Mouse (Mus musculus): ENCODE results near the gene Inpp4b. TPM values are rescaled to one million over a fixed set of nuclear protein-coding genes. Genes with fewer than 3 reads are reported as not detected.
A peak's percentile ranks its signal among the peaks of the same experiment; 100 is the strongest.

The Inpp4b gene
- total RNA-seq, 2 experiments from 2014 or later: 55.4 to 58.2 TPM

DNA sequence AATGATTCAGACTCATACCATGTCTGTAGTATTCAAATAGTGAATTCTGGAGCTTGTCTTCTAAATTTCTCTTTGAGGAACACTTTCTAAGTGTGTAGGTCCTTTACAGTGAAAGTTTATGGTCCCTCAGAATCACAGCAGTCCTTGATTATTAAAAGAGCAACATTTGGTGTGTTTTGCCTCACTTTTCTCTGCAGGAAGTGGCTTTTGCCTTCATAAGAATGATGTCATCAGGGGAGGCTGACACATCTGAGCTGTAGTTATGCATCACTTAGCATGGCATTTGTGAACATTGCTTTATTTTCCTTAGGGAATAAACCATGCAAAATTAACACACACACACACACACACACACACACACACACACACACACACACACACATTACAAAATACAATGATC lies 349.8 kb downstream of the Inpp4b start:
- intact Hi-C loops (cut with DNase I): no loop called here
- DNase-seq: no peak

DNA sequence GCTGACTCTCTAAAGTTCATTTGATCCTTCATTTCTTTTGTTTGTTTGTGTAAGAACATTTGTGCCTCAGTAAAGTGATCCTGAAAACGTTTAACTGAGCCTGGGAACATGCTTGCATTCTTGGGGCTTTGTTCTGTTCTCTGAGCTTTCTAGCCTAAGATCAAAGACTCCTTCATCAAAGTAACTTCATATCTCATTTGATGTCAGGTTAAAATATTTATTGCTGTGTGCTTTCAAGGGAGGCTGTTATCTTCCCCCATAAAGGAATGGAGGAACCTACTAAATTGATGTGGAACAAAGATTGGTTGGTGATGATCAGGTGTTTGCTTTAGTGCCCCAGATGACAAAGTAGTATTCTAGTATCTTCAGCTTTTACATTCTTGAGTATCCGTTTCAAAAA lies 352.5 kb downstream of the Inpp4b start:
- DNase-seq: no peak
- intact Hi-C loops (cut with DNase I): no loop called here

DNA sequence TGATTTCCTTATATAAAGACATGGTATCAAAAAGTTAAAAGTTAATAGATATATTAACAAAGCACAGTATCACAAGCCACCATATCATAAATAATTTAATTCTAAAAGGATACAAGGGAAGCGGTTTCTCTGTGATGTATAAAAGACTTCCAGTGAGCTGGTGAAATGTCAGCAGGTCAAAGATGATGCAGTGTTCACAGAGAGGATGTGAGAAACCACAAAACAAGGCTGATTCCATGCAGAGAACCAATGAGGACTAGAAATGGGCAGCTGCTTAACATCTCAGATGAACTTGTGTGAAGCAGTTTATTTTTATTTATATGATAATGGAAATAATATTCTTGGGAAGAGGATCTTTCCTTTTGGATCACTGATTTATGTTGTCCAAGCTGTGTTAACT lies 359.7 kb downstream of the Inpp4b start:
- DNase-seq: no peak
- intact Hi-C loops (cut with DNase I): no loop called here

DNA sequence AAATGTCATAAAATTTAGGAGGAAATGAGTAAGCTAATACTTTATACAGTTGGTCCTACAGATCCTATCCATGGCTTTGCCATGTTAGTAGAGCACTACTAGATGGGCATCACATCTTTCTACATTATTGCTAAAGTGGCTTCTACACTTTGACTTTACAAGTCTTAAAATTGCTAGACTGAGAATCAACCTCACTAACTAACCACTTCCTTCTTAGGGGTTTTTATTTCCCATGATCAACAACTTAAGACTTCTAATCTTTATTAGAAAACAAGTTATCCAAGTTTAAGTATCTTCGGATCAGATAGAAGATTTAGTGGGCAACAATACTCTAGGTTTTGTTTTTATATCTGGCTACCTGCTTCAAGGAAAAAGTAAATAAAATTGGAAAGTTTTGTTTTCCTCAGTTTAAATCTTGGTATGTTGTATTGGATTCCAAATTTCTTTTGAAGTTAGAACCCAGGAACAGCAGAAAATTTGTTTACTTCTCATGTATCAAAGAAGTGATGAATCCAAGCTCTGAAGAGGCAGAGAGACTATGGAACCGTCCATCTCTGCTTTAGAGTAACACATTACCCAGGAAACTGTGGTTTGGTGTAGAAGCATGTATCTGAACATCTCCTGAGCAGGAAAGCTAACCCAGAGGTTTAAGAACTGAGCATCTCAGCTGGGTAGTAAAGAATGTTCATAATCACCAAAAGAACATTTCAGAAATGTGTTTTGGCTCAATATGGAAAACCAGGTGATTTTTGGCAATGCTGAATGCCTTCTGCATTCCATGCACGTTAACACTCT lies 361.4 kb downstream of the Inpp4b start:
- intact Hi-C loops (cut with DNase I): no loop called here

DNA sequence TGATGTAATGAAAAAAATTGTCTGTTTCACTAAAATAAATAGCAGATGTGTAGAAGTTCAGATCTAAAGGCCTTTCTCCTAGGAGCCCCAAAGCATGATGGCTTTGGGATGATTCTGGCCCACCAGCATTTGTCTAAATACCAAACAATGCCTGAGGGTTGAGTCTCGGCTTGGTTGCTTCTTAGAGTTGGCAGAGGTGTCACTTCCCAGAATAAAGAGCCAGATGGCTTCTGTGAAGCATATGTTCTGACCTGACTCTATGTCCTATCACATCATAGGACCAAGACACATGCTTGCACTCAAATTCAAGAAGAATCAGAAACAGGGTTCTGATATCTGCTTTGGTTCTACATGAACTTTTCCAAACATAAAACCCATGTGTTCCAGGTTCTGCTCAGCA lies 365.1 kb downstream of the Inpp4b start:
- DNase-seq: no peak
- intact Hi-C loops (cut with DNase I): no loop called here

More for the DNA sequence above, 361.4 kb downstream of the Inpp4b start:
- no peak for DNase-seq

DNA sequence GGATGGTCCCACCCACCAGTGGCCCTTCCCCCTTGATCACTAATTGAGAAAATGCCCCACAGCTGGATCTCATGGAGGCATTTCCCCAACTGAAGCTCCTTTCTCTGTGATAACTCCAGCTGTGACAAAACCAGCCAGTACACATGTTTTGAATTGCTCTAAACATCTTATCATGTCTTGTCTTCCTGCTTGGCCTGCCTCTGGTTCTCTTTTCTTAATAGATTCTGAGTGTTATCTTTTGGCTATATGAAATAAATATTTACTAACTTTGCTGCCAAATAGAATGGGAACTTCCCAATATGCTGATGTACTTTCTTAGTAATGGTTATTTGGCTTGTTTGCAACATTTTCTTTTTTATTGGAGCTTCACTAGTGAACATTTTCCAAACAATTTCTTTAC lies 389.0 kb downstream of the Inpp4b start:
- intact Hi-C loops (cut with DNase I): no loop called here
- no peak for DNase-seq

DNA sequence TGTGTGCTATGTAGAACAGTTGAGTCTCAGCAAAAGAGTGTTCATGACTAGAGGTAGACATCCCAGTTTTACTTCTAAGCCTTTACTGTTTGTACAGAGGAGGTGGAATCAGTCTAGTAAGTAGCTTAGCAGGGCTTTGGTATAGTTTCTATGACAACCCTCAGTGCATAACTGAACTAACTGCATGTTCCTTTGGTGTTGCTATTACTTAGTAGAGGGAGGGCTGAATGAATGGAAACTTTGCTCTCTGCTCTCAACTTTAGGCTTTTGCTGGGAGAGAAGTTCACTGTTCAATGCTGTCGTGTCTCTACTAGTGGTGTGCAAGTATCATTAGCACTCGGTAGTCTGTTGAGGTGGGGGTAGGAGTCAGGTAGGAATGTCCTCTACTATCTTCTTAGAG lies 393.3 kb downstream of the Inpp4b start:
- intact Hi-C loops (cut with DNase I): no loop called here
- DNase-seq: no peak

DNA sequence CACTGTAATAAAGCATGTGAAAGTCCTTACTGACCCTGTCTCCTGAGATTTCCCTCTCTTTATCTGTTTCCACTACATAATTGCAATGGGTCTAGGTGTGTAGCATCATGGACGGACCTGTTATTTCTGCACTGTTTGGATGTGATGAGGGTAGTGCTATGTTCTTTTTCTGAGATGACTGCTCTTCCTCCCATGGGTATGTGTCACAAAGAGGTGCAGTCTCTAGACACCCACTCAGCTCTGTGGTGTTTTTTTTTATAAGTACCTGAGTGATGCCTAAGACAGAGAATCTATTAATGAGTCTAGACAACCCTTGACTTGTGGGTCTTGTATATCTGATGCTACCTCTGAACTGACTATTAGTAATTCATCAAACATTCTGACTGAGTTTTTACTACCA lies 393.7 kb downstream of the Inpp4b start:
- intact Hi-C loops (cut with DNase I): no loop called here

DNA sequence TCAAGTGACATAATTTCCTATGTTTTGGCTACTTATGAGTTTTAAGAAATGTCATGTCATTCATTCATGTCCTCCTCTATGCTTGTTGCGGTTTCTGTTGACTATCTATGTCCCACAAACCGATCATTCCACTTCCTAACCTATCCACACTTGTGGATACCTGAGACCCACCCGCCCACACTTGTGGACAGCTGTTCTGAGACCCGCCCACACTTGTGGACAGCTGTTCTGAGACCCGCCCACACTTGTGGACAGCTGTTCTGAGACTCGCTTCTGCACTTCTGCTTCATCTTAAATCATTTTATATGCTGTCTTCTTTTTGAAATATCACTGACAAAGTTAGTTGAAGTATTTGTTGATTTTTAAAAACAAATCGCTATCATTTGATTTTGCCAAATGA lies 400.2 kb downstream of the Inpp4b start:
- DNase-seq: no peak
- intact Hi-C loops (cut with DNase I): no loop called here

More for the DNA sequence above, 393.7 kb downstream of the Inpp4b start:
- no peak for DNase-seq

DNA sequence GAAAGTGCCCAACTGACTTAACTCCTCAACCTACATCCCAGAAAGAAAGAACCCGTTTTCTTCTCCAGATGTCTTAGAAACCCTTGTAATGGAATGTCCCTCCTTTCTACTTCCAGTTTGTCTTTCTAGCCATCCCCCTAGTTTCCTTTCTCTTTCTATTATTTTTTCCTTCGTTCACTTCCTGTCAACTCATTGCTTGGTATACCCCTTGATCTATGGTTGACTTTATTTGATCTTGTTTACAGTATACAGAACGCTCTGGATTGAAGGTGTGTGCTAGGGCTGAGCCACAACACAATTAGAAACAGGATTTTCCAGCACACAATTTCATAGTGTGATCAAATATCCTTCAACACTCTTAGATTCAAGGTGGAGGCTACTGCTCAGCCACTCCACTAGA lies 400.7 kb downstream of the Inpp4b start:
- no peak for DNase-seq
- intact Hi-C loops (cut with DNase I): no loop called here

DNA sequence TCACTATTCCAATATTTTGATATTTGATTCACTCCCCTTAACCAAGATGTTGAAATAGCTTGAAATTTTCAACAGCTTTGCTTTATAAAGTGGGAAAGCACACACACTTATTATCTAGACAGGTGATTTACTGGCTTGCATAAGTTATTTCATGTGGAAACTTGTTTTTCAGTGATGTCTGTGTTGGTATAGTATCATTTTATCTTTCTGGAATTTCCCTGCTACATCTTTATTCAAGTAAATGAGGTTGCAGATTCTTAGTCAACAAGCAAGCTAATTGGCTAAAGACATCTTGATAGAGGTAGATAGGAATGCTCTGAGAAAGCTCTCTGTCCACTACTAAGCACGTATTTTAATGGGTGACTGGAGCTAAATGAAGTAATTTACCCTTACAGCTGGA lies 403.1 kb downstream of the Inpp4b start:
- intact Hi-C loops (cut with DNase I): no loop called here
- DNase-seq: no peak

DNA sequence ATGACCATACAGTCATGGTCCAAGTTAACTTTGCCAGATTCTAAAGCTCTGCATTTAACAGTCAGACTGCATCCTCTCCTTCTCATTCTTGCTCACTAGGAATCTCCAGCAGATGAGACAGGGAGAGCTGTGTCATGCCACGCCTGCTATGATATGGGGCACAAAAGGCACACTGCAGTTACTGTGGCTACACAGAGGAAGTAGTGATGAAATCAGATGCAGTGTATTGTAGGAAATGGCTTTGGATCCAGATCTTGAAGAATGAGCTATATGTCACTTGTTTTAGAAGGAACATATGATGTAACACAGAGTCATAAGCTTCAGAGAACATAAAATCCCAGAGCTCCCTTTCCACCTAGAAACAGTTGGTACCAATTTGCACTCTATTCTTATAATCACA lies 408.8 kb downstream of the Inpp4b start:
- intact Hi-C loops (cut with DNase I): no loop called here
- no peak for DNase-seq

DNA sequence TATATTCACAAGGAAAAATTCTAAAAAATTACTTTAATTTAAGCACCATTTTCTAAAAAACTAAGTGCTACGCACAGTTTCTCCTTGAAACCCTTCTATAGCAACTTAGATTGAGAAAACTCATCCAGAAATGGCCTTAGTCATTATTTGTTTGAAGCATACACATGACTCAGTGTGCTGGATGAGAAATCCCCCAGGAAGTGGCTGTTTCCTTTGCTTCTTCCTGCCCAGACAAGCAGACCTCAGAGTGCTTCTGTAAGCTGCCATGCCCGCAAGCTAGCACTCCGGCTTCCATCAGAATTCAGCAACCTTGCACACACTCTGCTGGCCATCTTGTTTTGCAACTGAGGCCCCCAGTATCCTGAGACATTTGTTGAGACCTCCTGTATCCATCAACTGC lies 414.3 kb downstream of the Inpp4b start:
- no peak for DNase-seq
- intact Hi-C loops (cut with DNase I): no loop called here

DNA sequence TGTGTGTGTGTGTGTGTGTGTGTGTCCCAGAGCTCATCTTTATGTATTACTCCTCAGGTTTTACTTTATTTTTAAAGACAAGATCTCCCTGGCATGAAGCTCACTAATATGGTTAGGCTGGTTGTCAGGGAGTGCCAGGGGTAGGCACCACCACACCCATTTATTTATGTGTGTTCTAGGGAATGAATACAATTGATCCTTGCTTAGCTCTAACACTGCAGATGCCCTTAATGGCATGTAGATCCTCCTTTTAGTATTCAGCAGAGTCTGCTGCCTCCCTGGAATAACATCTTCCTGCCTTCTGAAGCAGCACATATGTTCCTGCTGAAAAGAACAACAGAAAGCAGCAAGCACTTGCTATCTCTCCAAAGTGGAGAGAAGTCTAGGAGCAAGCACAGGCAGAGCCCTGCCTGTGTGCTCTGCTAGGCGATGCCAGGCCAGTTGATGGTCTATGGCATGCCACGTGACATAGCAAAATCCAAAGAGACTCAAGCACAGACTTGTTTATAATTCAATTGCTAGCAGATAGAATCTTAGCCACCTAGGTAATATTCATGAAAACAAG lies 415.3 kb downstream of the Inpp4b start:
- no peak for DNase-seq
- intact Hi-C loops (cut with DNase I): no loop called here

DNA sequence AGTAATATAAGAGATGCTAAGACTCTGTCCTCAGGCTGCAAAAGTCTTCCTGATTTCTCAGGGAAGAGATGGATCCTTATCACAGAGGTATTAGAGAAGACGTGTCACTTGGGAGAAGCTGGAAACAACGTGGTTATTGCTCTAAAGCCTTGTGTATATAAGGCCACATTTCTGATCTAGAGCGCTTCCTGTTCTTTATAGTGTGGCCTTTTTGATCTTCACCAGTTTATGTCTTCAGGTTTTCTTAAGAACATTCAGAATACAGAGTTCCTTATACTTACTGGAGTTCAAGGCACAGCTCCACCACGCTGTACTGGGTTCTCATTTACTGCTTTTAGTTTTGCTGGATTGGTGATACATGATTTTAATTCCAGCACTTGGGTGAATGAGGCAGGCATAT lies 419.1 kb downstream of the Inpp4b start:
- intact Hi-C loops (cut with DNase I): no loop called here
- no peak for DNase-seq

DNA sequence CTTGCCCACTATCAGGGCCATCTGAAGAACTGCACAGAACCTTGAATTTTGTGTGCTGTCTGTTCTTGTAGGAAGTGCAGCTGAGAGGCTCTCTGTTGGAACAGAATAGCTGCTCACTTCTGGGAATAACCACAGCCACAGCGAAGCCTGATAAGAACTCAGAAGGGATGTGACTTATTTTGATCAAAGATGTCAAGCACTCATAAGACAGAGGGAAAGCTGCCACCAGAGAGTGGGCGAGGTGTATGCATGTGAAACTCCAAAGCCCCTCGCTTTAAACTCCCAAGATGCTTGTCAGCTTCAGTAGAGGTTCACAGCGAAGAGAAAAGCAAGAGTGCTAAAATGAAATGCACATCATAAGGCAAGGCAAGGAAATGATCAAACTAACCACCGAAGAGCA lies 423.7 kb downstream of the Inpp4b start:
- intact Hi-C loops (cut with DNase I): loop anchor here (5.0 kb wide), 1 partner anchor 41 kb away; no protein-coding TSS in a partner anchor
- DNase-seq: no peak

DNA sequence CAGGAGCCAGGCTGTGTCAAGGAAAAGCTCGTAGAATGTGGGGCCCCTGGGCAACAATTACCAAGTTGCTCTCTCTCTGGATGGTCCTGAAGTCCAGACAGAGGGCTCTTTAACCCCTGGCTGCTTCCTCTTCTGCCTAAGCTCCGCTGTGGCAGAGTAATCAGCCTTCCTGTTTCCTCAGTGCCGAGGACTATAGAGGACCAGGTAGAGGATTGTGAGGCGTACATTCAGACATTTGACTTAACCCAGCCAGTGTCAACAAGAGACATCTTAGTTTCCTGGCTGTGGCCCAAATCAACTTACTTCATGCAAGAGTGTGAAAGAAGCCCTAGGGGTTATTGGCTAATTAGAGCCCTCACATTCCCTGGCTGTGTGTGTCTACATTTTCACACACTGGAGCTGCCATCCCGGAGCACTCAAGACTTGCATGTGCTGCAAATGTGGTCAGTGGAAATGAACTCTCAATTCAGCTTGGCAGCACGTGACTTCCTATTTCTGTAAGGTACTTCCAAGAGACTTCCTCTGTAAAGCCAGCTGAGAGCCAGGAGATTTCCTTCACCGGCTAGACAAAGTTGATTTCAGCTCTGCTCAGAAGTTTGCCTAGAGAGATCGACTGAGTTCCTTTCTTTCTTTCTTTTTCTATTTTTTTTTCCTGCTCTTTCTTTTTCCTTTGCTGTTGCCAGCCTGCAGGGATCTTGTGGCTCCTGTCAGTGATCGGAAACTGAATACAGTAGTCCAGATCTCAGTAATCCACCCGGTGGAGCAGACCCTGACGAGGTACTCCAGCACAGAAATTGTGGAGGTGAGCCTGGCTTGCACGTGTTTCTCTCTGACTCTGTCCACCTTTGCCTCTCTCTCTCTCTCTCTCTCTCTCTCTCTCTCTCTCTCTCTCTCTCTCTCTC lies 425.3 kb downstream of the Inpp4b start:
- intact Hi-C loops (cut with DNase I): loop anchor here (5.0 kb wide), 1 partner anchor 40 kb away; no protein-coding TSS in a partner anchor
- peak; percentile 21 to 32 for DNase-seq

DNA sequence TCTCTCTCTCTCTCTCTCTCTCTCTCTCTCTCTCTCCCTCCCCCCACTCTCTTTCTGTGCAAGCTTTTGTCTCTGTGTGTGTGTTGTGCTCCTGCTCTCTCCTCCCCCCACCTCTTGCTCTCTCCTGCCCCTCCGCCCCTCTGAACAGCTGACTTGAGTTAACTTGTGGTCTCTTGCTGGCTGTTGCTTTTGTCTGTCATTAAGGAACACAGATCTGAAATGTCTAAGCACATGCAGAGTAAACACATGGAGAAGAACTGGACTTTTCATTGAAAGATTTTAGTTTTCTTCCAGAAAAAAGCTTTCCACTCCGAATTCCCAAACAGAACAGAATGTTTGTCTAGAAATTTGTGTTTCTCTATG lies 425.9 kb downstream of the Inpp4b start:
- no peak for DNase-seq
- intact Hi-C loops (cut with DNase I): loop anchor here (5.0 kb wide), 1 partner anchor 39 kb away; no protein-coding TSS in a partner anchor

DNA sequence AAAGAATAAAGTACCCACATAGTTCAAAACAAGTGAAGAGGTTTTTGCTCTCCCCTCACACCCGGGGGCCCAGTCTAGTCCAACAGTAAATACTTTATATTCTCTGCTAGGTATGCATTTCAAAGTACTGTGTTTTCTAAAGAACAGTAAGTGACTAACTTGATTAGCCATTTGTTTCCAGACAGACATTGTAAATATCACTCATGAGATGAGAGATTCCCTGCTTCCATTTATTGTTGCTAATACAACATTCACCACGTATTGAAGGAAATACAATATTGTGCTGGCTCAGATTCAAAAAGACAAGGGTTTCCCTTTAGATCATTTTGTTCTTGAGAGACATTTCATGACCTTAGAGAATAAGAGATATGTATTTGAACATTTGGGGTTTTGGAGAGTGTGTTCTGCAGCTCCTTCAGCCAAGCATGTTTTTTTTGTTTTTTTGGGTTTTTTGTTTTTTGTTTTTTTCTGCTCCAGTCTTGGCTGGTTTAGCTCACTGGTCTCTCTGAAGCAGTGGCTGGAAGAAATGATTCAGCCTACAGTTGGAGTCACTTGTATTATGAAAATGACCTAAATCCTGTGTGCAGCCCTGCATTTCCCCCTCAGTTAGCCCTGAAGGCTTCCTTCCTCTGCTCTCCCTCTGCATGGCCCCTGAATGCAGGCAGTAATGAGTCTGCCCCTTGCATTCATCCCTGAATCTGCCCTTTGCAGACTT lies 426.5 kb downstream of the Inpp4b start:
- intact Hi-C loops (cut with DNase I): loop anchor here (5.0 kb wide), 1 partner anchor 38 kb away; no protein-coding TSS in a partner anchor
- DNase-seq: no peak

DNA sequence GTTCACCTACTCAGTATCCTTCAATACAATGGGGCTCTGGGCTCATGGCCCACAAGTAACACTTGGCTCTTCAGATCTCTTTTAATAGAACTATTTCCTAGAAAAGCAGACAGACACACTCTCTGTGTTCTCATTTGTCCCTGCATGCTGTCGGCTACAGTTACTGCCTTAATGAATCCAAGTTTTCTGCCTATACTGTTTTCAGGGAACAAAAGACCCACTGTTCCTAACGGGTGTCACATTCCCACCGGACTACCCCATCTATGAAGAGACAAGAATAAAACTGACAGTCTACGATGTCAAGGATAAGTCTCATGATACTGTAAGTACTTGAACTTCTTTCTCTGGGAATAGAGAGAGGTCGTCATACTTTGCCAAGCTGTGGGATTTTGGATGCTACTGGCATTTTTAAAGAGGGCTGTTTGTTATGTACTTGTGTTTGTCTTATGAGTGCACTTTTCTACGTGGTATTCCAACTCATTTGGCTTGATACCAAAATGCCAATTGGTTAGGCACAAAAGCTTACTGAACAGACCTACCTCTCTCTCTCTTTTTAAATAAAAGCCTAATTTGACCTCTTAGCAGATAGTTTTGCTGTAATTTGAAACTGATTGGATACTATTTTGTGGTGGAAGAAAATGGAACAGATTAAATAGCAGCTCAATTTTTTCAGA lies 428.4 kb downstream of the Inpp4b start:
- intact Hi-C loops (cut with DNase I): no loop called here

More for the DNA sequence above, 428.4 kb downstream of the Inpp4b start:
- no peak for DNase-seq
